Mouse (Mus musculus): Measurements from ENCODE around the gene Plekhg3.
A peak's percentile ranks its signal among the peaks of the same experiment; 100 is the strongest.

The Plekhg3 gene

DNA sequence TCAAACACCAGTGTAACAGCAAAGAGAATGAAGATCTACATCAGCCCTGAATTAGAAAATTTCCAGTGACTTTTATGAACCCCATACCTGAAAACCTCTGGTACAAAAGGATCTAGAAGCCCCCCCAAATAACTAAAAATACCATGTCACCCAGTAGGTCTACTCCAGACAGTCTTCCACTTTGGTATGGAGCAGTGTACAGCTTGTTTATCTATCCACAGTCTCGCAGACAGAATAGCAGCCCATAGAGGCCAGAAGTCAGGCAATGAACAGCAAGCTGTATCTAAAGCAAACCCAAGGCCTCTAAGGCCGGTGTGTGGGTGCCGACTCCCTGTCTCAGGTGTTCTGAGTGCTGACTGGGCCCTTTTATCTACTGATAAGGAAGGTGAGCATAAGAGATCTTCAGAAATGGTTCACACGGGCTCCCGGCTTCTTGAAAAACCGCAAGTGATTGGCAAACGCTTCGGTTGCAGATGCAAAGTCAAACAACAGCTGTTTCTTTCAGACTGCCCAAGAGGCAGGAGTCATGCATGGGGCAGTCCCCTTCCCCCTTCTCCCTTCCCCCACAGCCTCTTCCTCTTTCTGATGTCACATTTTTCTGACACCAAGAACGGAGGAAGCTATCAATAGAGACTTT lies 3.3 kb upstream of the Plekhg3 start:
- DNase-seq (ENCODE audit: low spot score in 2 of 2) = peak; percentile 21 to 66

DNA sequence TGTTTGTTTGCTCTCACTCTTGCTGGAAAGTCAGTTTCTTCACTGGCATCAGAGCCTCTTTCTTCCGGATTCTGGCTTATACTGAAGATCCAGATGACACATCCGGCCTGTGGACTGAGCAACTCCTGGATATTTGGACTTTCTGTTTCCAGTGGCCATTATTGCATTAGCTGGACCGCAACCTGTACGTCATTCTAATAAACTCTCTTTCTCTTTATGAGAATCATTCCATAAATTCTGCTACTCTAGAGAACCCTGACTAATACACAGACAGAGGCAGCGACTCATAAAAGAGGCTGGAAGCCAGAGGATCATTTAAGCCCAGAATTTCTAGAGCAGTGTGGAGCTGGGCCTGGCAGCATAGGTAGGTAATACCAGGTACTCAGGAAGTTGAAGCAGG lies 1.9 kb upstream of the Plekhg3 start:
- no peak for DNase-seq (ENCODE audit: low spot score in 2 of 2)

DNA sequence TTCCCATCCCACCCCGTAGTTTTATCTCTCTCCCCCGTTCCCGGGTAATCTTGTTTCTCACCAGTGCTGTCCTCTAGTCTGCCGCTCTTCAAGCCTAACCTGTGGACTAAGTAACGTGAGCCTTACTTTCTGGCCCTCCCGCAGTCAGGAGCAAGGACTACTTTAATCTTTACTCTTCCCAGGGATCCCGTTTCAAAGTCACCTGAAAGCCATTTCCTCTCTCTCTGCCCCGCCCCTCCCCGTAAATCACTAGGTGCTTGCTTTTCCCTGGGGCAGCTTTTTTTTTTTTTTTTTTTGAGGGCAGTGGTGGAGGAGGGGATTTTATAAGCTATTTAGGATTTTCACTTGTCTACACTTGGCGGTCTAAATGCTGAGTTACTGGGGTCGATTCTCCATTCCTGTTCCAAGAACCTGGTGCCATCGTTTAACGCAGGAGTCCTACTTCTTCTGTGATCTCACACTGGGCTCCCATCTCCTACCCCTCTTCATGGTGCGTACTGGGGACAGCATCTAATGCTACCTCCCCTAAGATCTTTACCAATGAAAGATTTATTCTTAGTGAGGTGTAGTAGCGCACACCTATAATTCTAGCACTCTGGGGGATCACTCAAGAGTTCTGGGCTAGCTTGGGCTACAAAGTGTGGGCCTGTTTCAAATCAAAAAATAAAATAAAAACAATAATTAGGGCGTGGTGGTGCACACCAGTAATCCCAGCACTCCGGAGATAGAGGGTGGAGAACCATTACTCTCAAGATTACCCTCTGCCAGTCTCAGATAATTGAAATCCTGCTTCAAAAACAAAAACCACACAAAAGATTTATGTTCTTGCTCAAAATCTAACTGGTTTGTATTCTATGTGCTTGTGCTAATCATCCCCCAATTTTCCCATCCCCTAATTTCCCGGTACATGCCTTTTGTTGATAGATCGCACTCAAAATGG lies 1.6 kb downstream of the Plekhg3 start:
- DNase-seq (ENCODE audit: low spot score in 2 of 2) = no peak

GRCm38 (mm10) chr12:76532926-76533376 lies 2.3 kb downstream of the Plekhg3 start:
- peak in 1 of 2 experiments; percentile 50 for DNase-seq (ENCODE audit: low spot score in 2 of 2)

DNA sequence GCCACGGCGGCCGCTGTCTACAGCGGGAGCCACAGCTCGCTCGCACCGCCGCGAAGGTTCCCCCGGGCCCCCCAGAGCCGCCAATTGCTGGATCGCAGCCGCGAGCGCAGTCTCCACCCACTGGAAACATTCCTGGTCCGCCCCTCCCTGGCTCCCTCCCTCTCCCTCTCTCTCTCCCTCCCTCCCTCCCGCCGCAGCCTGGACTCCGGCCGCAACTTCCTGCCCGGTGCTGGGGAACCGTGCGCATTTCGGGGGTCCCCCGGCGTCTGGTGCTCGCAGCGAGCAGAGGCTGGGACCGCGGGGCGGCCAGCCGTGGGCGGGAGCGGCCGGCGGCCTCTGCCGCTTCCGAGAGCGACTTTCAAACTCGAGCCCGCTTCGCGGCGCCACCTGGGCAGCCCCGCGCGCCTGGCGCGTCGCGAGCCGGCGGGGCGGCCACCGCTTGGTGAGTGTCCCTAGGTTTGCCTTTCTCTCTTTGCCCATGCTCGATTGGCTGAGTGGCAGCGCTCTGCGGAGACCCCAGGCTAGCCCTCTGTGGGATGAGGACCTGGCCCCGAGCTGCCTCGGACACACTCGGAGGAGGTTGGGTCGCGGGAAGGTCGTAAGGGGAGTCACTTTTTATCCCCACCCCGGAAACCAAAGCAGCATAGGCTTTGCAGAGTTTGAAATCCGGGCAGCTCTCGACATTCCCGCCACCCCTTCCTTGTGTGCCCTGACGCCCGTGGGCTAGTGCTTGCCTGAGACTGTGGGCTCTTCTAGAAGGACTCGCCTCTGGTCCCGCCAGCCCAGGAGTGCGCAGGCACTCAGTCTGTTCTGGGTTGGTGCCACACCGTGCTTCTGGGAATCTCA lies 2.9 kb downstream of the Plekhg3 start:
- DNase-seq (ENCODE audit: low spot score in 2 of 2) = peak; percentile 47 to 61

DNA sequence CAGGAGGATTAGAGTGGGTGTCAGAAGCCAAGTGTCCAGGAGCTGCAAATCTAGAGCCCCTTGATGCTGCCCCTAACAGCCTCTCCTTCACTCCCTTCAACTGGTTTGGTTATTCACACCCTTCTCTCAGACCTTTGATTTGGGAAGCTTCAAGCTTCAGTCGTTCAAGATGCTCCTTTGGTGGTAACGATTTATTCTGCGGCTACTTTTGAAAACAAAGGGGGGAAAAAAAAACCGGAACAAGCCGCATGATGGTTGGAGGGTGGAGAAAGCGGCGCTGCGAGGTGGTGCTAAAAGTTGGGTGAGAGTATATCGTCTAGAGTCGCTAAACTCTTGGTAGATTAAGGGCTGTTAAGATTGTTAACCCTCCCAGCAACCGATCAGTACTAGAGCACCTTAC lies 3.5 kb downstream of the Plekhg3 start:
- DNase-seq (ENCODE audit: low spot score in 2 of 2) = peak in 1 of 2 experiments; percentile 39

- no peak for DNase-seq (ENCODE audit: low spot score in 2 of 2)
Measured at GRCm38 (mm10) chr12:76534641-76535283, 4.1 kb downstream of the Plekhg3 start.

DNA sequence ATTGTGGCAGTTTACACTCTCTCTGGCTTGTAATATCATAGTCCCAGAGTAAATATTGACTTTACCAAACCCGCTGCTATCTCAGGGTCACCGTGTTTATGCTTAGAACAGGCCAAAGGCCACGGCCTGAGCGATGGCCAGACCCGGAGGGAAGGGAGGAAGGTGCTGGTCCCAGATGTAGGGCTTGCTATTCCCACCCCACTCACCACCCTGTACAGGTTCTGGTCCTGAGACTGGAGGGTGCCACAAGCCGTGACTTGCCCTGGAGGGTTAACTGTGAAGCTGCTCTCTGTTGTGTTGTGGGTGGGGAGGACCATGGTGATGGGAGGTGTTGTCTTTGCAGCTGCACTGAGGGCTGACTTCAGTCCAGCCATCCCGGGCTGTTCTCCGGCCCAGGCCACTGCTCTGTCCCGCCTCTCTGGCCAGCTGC lies 4.8 kb downstream of the Plekhg3 start:
- no peak for DNase-seq (ENCODE audit: low spot score in 2 of 2)

DNA sequence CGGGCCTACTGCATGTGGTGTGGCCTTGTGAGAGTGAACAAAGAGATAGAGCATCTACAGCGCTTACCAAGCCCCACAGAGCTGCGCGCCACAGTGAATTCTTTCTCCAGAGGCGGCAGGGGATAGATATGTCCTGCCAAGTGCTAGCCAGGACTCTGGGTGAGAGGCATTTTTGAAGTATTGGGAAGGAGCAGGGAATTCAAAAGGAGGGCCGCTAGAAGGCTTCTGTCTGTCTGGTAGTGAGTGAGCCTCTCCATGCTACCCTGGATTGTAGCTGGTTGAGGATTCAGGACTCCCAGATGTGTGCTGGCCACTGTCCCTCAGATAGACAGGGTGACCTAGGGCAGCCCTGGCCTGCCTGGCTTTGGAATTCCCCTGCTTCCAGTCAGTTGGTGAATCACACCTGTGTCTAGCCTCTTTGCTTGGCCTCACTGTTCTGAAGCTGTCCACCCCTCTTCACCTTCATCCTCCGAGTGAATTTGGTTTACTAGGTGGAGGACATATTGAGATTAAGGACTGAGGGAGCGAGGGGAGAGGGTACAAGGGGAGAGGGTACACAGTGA lies 6.0 kb downstream of the Plekhg3 start:
- no peak for DNase-seq (ENCODE audit: low spot score in 2 of 2)

- DNase-seq (ENCODE audit: low spot score in 2 of 2) = peak in 1 of 2 experiments; percentile 76
Measured at GRCm38 (mm10) chr12:76537434-76537833, 6.7 kb downstream of the Plekhg3 start.

GRCm38 (mm10) chr12:76540169-76540568 lies 9.5 kb downstream of the Plekhg3 start:
- no peak for DNase-seq (ENCODE audit: low spot score in 2 of 2)

- DNase-seq (ENCODE audit: low spot score in 2 of 2) = no peak
Measured at GRCm38 (mm10) chr12:76540701-76541221, 10.1 kb downstream of the Plekhg3 start.

DNA sequence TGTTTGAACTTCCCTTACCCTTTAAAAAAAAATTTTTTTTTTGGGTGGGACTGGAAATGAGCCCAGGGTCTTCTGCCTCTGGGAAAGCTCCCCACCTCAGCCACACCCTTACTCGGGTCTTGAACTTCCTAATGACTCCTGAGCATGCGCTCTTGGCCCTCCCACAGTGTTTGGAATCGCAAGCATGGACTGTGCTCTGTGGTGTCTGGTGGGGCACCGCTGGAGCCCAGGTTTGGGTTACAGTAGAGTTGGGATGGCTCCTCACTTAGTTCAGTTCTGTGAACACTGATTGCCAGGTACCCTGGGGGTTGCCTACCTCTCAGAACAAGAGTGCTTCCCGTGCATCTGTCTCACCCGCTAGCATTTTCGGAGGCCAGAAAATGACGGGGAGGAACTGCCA lies 10.8 kb downstream of the Plekhg3 start:
- DNase-seq (ENCODE audit: low spot score in 2 of 2) = no peak

DNA sequence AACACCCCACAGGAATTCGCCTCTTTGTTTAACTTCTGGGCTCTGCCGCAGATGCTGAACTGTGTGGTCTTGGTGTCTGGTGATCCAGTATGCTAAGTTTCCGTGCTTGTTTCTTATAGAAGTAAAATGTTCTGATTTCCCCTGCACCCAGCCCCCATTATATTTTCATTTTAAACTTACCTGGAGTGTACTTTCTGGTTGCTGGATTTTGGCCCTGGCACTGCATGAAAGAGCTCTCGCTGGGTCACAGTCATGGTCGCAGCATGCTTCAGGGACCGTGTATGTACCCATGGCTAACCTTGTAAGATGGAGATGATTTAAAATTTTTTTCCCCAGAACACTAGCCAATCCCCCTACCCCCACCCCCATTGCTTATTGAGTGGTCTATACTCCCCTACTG lies 11.2 kb downstream of the Plekhg3 start:
- no peak for DNase-seq (ENCODE audit: low spot score in 2 of 2)

DNA sequence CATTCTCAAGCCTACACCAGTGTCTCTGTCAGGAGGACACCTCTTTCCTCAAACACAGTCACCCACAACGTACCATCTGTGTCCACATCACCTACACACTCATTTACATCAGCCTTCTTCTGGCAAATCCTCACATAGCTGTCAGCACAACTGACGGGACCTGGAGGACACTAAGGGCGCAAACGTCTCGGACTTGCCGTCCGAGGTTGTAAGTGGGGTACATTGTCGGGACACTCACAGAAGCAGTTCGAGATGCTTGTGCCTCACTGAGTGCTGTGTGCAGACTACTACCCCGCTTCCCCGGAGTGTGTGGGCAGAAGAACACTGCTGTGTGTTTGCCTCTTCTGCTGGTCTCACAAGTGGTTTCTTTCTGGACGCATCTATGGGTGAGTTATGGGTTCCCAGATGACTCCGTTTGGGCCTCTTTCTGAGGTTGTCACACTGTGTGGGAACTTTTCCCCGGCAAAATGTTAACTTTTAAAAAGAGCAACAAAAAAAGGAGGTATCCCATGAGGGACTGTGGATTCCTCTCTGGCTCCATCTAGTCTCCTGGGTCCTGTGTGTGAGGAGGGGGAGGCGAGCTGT lies 15.2 kb downstream of the Plekhg3 start:
- no peak for DNase-seq (ENCODE audit: low spot score in 2 of 2)

DNA sequence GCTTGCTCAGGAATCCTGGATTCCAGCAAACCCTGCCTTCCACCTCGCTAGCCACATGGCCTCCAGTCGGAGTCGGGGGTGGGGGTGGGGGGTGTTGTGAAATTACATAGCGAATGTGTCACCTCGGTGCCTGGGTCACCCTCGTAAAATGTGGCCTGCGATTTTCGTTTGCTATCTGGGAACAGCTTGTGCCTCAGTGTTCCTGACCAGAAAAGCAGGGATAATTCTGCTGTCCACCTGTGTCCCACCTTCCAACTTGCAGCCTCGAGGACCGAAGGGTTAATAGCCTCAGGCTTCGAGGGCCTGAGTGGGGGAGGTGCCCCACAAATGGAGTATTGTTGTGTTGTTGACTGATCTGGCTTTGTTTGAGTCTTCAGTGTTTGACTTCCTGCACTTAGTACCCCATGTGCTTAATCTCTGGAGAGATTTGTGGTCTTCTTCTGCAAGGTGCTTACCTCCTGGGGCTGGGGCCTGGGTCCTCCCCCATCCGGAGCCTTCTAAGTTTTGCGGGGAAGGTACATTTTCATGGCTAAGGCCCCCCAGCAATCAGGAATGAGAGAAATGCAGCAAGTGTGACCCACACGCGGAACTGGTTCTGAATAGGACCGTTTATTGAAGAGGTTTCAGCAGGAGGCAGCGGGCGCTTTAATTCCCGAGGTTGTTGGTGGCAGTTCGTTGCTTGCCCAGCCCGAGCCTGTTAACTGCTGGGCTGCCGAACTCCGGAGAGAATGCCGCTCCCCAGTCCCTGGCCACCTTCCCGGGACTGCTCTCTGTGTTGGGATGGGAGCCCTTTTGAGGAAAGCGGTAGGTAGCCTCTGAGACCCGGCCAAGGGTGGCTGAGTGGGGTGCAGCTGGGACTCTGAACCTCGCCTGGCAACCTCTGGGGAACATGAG lies 15.9 kb downstream of the Plekhg3 start:
- peak in 1 of 2 experiments; percentile 25 for DNase-seq (ENCODE audit: low spot score in 2 of 2)

- peak in 1 of 2 experiments; percentile 31 for DNase-seq (ENCODE audit: low spot score in 2 of 2)
Measured at GRCm38 (mm10) chr12:76547409-76548081, 16.9 kb downstream of the Plekhg3 start.

DNA sequence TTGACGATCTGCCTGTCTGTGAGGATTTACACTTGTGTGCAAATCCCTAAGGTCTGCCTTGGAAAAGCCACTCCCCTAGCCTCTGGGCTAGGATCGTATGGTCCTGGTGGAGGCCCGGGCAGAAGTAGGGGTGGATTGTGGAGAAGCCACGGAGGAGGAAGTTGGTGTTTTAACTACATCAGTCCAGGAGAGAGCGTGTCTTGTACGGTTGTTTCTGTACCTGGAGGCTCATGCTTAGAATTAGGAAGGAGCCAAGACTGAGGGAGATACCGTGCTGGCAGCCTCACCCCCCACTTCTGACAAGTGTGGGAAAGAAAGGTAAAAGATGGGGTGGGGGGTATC lies 17.4 kb downstream of the Plekhg3 start:
- no peak for DNase-seq (ENCODE audit: low spot score in 2 of 2)

GRCm38 (mm10) chr12:76549203-76549602 lies 18.5 kb downstream of the Plekhg3 start:
- DNase-seq (ENCODE audit: low spot score in 2 of 2) = no peak

Measured in spleen, postnatal 10 days (tissue).